Mouse (Mus musculus) right cerebral cortex, postnatal 36 days (tissue): ENCODE data around the gene Robo2.
"Not testable (repeated sequence)": the region's sequence is repeated elsewhere in the genome, so short reads cannot be mapped to it uniquely, and the experiment has no call there.

Experiments
- DNase-seq, 2 experiments: peaks; one replicate each; pipeline ENCODE4 v3.0.0; 2022; ENCODE audit warnings: low spot score in 2 of 2, mixed read lengths in 1 of 2

The Robo2 gene

GRCm38 (mm10) chr16:74070628-74071027, 341.0 kb downstream of the Robo2 start:
- no peak for DNase-seq

DNA sequence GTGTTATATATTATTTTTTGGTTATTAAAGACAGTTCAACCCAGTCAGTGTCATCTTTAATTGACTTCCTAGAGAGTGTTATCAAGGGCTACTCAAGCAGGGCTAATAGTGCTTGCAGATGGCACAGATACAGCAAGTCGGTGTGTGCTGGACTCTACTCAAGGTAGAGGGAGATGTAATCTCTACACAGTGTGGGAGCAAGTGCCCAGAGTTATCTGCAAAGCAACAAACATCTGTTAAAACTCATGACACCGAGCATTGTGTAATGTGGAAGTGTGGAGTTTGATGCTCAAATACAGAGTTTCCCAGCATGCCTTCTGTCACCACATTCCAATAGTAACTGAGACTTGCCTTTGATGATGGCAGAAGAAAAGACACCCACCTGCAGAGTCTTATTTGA, 345.7 kb downstream of the Robo2 start:
- DNase-seq = no peak

DNA sequence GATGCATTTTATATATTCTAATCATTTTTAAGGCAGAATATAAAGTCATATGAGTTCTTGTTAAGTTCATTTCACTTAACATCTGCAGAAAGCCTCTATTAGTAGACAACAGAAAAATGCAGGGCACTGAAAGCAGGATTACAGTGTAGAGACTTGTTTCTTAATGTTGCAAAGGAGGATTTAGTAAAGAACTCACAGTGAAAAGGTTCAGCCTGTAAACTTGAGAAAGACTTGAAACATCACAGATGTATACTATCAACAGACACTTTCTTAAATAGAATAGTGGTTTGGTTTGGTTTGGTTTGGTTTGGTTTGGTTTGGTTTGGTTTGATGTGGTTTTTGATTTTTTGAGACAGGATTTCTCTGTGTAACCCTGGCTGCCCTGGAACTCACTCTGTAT, 349.7 kb downstream of the Robo2 start:
- no peak for DNase-seq

DNA sequence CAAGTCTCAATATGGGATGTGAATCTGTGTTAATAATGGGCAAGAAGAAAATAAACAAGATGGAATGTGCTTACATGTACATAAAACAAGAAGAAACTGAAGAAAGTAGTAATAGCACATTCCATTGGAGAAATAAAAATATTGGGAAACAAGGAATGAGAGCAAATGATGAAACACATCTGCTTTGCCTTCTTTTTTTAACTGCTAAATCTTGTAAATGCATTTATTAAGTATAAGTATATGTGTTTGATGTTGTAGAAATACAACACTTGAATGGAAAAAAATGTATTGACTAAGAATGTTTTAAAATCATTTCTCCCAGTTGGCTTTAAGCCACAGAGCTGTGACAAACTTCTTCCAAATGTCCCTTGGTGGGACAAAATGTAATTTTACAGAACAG, 350.1 kb downstream of the Robo2 start:
- DNase-seq = no peak

DNA sequence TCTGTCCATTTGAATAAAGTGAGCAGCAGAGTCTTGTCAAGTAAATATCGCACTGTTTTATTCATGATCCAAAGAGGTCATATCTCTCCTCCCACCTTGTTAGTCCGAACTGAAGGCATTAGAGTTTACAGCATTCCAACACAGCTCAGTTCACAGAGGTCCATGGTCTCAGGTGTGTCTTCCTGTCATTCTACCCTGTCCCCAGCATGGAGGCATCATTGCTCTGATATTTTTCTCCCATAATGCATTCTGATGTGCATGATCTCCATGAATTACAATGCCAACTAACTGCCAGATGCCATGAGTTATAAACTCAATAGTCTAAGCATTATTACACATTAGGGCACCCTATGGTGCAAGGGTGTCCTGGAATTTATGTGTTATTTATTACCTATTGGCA, 354.7 kb downstream of the Robo2 start:
- DNase-seq = no peak

DNA sequence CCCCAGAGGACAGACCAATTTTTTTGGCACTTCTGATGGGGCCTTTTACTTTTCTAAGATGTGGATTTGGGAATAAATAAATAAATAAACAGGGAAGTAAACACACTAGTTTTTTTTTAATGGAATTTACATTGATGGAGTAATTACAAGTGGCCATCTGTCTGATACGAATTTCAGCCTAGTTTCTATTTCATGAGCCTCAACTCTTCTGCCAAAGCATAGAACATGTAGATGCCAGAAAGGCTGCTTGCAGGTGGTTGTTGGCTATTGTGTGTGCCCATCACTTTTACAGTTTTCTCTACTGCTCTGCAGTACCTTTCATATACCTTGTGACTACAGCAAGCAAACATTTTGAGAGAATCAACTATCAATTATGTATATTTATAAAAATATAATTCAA, 355.4 kb downstream of the Robo2 start:
- no peak for DNase-seq

GRCm38 (mm10) chr16:74055061-74055751, 356.4 kb downstream of the Robo2 start:
- peak; percentile 14 to 36 for DNase-seq

GRCm38 (mm10) chr16:74049467-74049866, 362.2 kb downstream of the Robo2 start:
- DNase-seq = no peak

DNA sequence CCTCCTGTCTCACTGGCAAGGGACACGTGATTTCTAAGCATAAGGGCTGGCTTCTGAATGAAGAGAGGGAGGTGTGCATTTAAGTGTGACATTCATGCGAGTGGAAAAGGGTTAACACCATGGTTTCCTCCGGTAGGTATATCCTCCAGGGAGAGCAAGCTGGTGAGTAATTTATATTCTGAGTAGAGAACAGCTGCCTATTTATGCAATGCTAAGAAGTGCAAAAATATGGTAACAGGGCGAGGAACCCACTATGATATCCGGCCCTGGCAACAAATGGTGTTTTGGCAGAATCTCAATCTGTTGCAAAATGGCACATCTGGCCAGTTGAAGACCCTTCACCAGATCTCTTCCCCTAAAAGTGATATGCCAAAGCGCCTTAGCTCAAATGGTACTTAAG, 362.6 kb downstream of the Robo2 start:
- no peak for DNase-seq

GRCm38 (mm10) chr16:74047232-74047631, 364.4 kb downstream of the Robo2 start:
- DNase-seq = no peak

DNA sequence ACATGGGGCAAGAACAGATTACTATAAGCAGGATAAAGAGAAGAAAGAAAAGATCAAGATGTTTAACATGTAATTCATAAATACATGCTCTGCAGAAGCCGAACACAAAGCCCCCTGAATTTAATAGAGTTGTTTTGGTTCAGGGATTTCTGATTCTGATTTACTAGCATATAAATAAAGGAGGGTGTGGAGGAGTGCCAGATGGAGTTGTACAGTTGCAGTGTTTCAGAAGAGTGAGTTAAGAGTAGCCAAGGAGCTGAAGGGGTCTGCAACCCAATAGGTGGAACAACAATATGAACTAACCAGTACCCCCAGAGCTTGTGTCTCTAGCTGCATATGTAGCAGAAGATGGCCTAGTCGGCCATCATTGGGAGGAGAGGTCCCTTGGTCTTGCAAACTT, 370.8 kb downstream of the Robo2 start:
- DNase-seq = not testable (repeated sequence)

DNA sequence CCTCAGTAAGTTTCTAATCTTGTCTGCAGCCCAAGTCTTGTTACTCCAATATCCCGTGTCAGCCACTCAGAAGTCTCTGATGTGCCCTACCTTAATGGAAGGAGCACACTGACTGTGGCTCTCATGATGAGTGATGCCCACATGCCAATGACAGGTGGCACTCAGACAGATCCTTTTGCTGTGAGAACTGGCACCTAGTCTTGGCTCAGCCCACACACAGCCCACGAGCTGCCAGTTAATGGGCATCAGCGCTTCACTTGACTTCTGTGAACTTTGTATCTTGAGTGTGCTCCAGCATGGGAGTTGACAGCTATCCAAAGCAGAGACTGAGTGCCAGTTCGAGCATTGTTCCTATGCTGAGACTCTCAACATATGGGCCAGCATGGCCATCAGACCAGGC, 383.8 kb downstream of the Robo2 start:
- DNase-seq = no peak

DNA sequence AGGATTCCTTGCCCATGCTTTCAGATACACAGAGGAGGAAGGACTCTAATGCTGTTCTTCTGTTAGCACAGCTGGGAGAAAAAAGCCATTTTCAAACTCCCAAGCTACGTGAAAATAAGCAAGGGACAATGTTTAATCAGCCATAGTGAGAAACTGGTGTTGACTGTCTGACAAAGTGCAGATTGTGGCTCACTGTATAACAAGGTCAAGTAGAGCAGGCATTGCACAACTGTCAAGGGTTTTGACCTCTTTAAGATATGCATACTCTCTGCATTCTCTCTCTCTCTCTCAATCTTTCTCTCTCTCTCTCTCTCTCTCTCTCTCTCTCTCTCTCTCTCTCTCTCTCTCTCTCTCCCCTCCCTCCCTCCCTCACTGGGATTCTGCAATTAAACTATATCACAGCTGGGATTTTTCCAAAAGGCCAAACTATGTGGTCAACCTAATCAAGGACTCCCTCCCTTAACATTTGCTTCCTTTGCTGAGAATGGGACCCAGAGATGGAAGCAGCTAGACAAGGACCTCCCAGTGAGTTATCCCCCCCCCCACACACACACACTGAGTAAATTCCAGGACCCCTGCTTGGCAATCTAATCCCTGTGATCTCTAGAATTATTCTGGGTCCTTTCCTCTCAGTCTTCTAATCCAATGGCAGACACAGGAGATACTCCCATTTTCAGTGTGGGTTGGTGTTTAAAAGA, 389.2 kb downstream of the Robo2 start:
- no peak for DNase-seq

GRCm38 (mm10) chr16:74005767-74006166, 405.9 kb downstream of the Robo2 start:
- peak; percentile 5 to 28 for DNase-seq

- no peak for DNase-seq
These were observed 410.3 kb downstream of the Robo2 start for GRCm38 (mm10) chr16:74001331-74001730.

DNA sequence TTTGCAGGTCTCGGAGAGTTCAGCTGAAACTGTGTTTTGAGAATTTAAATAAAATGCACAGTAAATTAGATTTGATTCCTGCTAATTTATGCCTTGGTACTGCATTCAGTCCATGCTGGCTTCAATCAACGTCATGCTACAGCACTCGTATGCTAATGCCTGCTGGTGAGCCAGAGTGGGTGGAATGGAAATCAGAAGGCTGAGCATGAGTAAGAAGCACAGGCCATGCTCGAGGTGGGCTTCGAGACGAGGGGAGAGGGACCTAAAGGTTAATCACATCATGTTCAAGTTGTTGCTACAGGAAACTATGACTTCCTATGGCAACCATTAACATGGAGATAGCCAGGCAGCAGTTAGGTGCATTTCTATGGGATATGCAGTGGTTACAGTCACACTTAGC, 420.4 kb downstream of the Robo2 start:
- no peak for DNase-seq

DNA sequence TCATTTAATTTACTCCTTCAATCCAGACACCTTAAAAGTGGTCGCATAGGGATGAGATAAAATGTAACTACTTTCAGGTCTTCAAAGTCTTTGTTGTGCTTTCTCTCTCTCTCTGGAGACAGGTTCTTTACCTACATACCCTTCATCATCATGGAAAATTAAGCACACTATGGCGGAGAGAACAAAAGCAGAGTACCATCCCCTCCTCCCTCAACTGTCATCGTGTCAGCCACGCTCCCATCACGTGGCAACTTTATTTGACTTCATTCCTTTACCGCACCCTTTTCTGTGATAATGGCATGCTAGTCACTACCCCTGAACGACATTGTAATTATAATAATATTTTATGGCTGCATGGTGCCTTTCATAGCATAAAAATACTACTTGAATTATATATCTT, 442.1 kb downstream of the Robo2 start:
- DNase-seq = no peak

- no peak for DNase-seq
These were observed 447.2 kb downstream of the Robo2 start for GRCm38 (mm10) chr16:73964366-73964926.

GRCm38 (mm10) chr16:73959479-73959970, 452.1 kb downstream of the Robo2 start:
- no peak for DNase-seq

DNA sequence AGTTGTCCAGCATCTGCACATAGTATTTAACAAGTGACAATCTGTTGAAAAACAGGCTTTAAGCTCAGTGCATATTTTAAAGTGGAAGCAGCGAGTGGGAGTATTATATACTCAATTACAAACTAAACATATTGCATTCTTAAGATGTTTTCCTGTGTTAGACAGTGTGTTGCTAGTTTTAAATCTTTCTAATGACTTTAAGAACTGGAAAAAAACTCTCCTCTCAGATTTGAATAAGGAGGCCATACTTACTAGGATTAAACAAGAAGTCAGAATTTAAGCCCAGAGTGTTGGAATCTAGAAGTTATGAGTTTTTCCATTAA, 453.1 kb downstream of the Robo2 start:
- no peak for DNase-seq

GRCm38 (mm10) chr16:73957675-73958523, 453.7 kb downstream of the Robo2 start:
- no peak for DNase-seq

GRCm38 (mm10) chr16:73946171-73946570, 465.5 kb downstream of the Robo2 start:
- DNase-seq = no peak
